Mouse (Mus musculus): ENCODE results near the gene Ncaph.
A peak's percentile ranks its signal among the peaks of the same experiment; 100 is the strongest.
"Not testable (repeated sequence)": the region's sequence is repeated elsewhere in the genome, so short reads cannot be mapped to it uniquely, and the experiment has no call there.

Gene Ncaph

DNA sequence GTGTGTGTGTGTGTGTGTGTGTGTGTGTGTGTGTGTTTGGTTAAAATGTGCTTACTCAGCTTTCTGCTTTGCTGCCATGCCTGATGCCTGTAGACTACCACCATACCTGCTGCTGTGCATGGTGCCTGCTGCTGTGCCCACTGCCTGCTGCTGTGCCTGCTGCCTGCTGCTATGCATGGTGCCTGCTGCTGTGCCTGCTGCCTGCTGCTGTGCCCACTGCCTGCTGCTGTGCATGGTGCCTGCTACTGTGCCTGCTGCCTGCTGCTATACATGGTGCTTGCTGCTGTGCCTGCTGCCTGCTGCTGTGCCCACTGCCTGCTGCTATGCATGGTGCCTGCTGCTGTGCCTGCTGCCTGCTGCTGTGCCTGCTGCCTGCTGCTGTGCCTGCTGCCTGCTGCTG lies 43.6 kb downstream of the Ncaph start:
- DNase-seq (ENCODE audit: low spot score in 2 of 2), result not testable (repeated sequence)

DNA sequence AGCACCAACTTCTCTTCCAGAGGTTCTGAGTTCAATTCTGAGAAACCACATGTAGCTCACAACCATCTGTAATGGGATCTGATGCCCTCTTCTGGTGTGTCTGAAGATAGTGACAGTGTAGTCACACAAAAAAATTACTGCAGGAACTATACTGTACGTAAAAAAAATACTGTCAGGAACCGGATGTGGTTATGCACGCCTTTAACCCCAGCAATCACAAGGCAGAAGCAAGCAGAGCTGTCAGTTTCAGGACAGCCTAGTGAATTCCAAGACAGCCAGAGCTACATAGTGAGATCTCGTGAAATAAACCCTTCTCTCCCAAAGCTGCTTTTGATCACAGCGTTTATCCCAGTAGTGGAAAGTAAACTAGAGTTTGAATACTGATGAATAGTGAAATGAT lies 47.5 kb downstream of the Ncaph start:
- DNase-seq (ENCODE audit: low spot score in 2 of 2), result peak; percentile 15 to 18

DNA sequence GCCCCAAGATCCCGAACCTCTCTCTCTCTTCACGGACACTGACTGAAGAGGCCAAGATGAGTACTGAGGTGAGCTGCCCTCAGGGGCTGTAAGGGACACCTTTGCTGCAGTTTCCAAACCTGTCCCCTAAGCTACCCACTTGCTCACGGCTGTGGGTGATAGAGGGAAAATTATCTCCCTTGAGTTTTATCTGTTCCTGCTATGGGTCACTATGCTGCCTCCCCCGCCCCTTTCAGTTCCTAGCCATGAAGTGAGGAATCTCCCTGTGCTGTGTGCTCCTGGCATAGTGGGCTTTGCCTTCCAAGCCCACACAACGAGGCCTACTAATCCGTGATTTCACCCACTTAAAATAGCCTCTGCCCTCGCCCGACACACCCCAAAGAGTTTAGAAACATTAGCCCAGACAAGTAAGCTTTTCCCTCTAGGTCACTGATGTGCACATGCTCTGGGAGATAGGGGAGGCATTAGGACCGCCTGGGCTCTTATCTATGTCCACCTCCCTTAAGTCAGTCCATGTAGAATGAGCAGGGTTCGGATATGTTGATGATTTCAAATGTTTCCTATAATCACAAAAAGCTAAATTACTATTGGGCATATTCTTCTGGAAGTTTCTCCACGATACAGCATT lies 53.0 kb downstream of the Ncaph start:
- no peak for DNase-seq (ENCODE audit: low spot score in 2 of 2)

DNA sequence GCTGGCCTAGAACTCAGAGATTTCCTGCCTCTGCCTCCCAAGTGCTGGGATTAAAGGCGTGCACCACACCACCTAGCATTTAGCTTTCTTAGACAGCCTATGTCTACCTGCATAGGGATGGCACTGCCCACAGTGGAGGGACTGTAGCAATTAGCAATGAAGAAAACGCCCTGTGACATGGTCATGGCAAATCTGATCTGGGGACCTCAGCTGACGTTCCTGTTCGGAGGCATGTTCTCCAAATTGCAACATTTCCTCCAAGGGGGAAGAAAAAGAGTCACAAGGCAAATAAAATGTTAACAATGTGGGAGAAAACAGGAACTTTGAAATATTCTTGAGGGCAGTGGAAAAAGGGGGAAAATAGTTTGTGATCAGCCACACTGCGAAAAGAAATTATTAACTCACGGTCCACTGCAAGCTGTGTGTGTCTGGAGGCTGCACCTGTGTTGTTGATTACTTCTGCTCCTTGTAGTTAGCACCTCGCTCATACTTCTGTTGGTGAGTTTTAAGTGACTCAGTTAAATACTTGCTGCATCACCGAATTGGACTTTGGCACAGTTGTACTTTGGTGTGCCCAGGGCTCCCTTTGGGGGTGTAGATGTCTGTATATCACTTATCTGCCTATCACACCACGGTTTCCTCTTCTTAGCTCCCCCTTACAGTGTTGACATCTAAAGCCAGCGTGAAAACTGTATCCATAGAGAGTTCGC lies 53.7 kb downstream of the Ncaph start:
- DNase-seq (ENCODE audit: low spot score in 2 of 2), result no peak

DNA sequence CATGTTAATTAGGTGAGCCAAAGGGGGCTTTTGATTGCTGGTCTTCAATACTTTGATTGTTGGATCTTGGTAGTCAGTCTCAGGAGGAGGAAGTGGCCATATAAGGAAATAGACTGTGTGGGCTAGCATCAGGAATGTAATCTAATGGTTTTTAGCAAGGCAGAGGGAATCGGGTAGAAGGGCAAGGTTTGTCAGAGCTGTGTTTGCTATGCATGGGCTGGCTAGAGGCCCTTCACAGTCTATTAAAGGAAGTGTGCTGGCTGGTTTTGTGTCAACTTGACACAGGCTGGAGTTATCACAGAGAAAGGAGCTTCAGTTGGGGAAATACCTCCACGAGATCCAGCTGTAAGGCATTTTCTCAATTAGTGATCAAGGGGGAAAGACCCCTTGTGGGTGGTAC lies 54.7 kb downstream of the Ncaph start:
- DNase-seq (ENCODE audit: low spot score in 2 of 2), result not testable (repeated sequence)

DNA sequence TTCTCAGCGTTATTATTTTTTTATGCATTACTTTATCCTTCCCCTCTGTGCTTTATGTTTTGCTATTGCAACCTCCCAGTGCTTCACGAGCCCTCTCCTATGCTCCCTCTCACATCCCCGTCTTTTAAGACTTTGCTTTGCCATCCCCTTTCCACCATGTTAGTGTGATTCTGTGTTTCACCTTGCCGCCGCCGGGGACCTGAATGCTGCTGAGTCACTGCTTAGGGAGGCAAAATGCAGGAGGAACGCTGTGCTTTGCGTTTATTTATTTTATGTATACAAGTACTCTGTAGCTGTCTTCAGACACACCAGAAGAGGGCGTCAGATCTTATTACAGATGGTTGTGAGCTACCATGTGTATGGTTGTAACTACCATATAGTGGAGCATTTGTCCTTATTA lies 56.1 kb downstream of the Ncaph start:
- no peak for DNase-seq (ENCODE audit: low spot score in 2 of 2)

DNA sequence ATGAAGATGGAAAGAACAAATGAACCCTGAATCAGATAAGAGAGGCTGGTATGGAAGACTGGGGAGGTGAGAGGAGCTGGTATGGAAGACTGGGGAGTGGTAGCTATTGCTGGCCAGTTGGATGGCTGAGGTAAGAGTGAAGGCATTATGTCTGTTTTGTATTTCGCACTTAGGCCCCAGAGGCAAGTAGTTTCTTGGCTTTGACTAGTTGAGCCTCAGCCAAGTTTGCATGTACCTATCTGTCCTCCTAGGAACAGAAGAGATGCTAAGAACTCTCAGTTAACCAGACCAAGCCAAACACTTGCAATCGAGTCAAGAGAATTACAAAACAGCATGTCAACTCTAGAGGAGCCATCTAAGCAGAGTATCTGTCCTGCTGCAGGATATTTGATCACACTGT lies 59.6 kb downstream of the Ncaph start:
- DNase-seq (ENCODE audit: low spot score in 2 of 2), result no peak

DNA sequence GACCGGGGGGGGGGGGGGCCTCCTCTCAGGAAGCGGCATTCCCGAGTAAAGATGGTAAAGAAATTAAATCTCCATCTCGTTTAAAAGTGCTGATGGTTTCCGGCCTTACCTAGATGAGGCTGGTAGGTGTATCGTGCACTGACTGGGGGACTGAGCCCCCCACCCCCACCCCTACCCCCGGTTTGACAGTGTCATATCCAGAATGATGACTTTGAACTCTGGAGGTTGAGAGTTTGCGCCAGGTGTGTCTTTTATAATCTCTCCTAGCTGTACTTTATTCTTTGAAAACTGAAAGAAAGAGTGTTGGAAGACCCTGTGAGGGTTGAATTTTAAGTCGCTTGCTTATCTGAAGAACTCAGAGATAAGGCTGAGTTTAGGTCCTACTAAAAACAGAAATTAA lies 62.9 kb downstream of the Ncaph start:
- DNase-seq (ENCODE audit: low spot score in 2 of 2), result no peak

DNA sequence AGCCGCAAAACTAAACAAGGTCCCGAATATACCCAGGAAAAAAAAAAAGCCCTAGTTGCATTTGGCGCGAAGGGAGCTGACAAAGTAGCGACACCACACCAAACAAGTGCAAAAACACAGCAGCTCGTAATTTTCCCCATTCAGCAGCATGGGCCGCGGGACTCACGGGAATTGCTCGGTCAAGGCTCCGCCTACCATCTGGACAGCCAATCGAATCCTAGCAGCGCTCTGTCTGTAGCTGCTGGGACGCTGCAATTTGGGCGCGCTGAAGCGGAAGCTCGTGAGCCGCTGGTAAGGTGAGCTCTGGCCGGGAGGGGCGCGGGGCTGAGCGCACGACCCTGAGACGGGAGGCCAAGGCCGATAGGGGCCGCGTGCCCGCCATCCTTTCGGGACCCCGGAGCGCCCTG lies 63.3 kb downstream of the Ncaph start, which contains the start of gene Blvra:
Blvra (plus strand) TSS at position 231 of the 407 bp plus-strand sequence.
- DNase-seq (ENCODE audit: low spot score in 2 of 2), result peak; percentile 64 to 80

DNA sequence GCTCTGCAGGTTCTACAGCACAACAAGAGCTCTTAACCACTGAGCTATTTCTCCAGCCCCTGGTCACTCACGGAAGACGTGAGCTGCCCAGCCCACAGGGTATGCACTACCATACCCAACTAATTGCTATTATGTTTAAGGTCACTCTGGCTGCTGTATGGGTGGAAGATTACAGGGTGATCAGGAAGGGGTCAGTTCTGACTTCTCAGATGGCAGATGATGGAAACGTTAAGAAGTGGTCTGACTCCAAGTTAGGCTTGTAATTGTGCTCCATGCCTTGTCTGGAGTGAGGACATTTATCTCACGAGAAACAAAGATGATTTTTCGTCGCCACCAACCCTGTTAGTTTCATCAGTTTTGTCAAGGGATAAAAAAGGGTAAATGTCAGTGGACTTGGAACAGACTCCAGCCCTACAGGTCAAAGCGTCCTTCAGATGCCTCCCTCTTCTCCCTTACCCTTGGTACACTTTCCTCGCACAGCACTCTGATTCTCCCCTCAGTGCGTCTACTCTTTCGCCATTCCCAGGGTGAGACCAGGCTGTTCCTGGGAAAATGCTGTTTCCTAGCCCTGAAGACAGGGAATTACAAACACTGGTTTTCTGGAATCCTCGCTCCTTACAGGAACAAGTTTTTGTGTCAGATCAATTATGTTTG lies 63.8 kb downstream of the Ncaph start:
- no peak for DNase-seq (ENCODE audit: low spot score in 2 of 2)

DNA sequence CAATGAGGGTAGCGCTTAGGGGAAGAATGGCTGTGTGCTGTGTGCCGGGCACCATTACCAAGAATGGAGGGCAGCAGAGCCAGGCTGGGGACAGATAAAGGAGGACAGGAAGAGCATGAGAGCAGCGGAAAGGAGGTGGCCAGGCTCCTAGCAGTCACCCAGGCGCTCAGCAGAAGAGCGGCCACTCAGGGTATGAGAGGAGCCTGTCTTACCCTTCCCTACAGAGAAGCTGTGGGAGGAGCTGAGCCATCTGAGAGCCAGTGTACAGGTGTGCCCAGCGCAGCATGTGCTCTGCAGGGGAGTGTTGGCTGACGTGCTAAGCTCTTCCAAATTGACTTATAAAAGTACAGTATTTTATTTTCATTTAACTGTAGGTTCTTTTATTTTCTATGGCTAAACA lies 64.9 kb downstream of the Ncaph start:
- DNase-seq (ENCODE audit: low spot score in 2 of 2), result no peak

DNA sequence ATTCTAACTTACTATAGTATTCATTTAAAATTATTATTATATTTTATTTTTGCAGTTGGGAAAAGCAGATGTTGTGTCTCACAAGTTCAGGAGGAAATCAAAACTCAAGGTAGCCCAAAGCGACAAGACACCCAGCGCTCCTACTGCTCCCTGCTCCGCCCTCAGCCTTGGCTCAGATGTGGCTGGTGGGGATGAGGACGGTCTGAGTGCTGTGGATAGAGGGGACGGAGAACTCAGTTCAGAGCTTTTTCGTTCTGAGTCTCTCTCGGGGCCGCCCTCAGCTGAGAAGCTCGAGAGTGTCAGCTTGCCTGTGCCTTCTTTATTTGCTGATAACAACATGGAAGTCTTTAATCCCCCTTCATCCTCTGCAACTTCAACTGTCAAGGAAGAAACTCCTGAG lies 72.3 kb downstream of the Ncaph start:
- DNase-seq (ENCODE audit: low spot score in 2 of 2), result no peak

Measured in natural killer cell, adult 2 months (primary cell).